Mouse (Mus musculus) liver, embryonic 12.5 days (tissue): ENCODE results near the gene Plcg2. TPM values are rescaled to one million over a fixed set of nuclear protein-coding genes. Genes with fewer than 3 reads are reported as not detected.

Experiments used
- ATAC-seq: fragments of 200-750 bp; cut with Nextera tagmentation; 2 replicates; pipeline ENCODE4 v1.8.0; 2017; ENCODE audit warnings: moderate number of reproducible peaks, mild to moderate bottlenecking, moderate library complexity
- H3K27ac ChIP-seq: fragments of 300-500 bp; sonication (generic); 2 replicates; pipeline ENCODE4 v1.5.1; 2016; ENCODE audit warnings: mild to moderate bottlenecking
- H3K27me3 ChIP-seq: fragments of 300-500 bp; sonication (generic); replicated peaks from 2 replicates; pipeline ENCODE4 v1.6.1; 2016; ENCODE audit warnings: mild to moderate bottlenecking, moderate library complexity
- H3K36me3 ChIP-seq: fragments of 300-500 bp; sonication (generic); 2 replicates; pipeline ENCODE4 v1.6.1; 2016; ENCODE audit warnings: mild to moderate bottlenecking, moderate library complexity
- H3K4me1 ChIP-seq: fragments of 300-500 bp; sonication (generic); 2 replicates; pipeline ENCODE4 v1.6.1; 2016
- H3K4me2 ChIP-seq: fragments of 300-500 bp; sonication (generic); 2 replicates; pipeline ENCODE4 v1.6.1; 2016; ENCODE audit warnings: mild to moderate bottlenecking, moderate library complexity
- H3K4me3 ChIP-seq: fragments of 300-500 bp; sonication (generic); 2 replicates; pipeline ENCODE4 v1.5.1; 2016; ENCODE audit warnings: mild to moderate bottlenecking, moderate library complexity
- H3K9ac ChIP-seq: fragments of 300-500 bp; sonication (generic); 2 replicates; pipeline ENCODE4 v1.6.1; 2016; ENCODE audit warnings: mild to moderate bottlenecking, moderate library complexity
- H3K9me3 ChIP-seq: fragments of 300-500 bp; sonication (generic); replicated peaks from 2 replicates; pipeline ENCODE4 v1.6.1; 2016; ENCODE audit warnings: mild to moderate bottlenecking, moderate library complexity
- WGBS: fragments of 180-500 bp; shearing (Covaris S2); methylation state at CpG from one replicate; pipeline ENCODE4 v1.1.7; 2016; ENCODE audit not compliant: insufficient replicate concordance; 5-methylcytosine and 5-hydroxymethylcytosine counted together
- polyA plus RNA-seq: library from polyadenylated mRNA; unstranded; fragments of >200 nt; fragmentation: Nextera tagmentation; extraction: Ambion mirVana; gene quantifications from 2 replicates; pipeline ENCODE4 v1.2.1, GENCODE M21; 2016

Plcg2 gene
- polyA plus RNA-seq, 1 experiment from 2014 or later, result 13.3 TPM

- H3K9ac ChIP-seq, result no peak overlapping the region
- H3K27me3 ChIP-seq, result no peaks in the 10 kb centered on the region
- 0 out of 2 replicates have a peak, but pooled peaks cover 6% of the 10 kb centered on the region for H3K9me3 ChIP-seq
- WGBS, result 77% methylated on average over 13 of the region's 13 CpGs
- H3K4me3 ChIP-seq, result no peak overlapping the region
- H3K4me1 ChIP-seq, result no peaks in the 10 kb centered on the region
- ATAC-seq, result no peak
- no peak overlapping the region for H3K27ac ChIP-seq
- no peak overlapping the region for H3K4me2 ChIP-seq
- H3K36me3 ChIP-seq, result peaks cover 35% of the 10 kb centered on the region
These were observed 102.7 kb downstream of the Plcg2 start for GRCm38 (mm10) chr8:117600839-117601238.

GRCm38 (mm10) chr8:117604101-117604500 lies 106.0 kb downstream of the Plcg2 start:
- no peak overlapping the region for H3K4me3 ChIP-seq
- WGBS, result 88% methylated on average over 12 of the region's 12 CpGs
- H3K9ac ChIP-seq, result no peak overlapping the region
- H3K27ac ChIP-seq, result no peak overlapping the region
- 0 out of 2 replicates have a peak, but pooled peaks cover 6% of the 10 kb centered on the region for H3K9me3 ChIP-seq
- H3K36me3 ChIP-seq, result peaks cover 21% of the 10 kb centered on the region
- no peaks in the 10 kb centered on the region for H3K27me3 ChIP-seq
- H3K4me1 ChIP-seq, result no peaks in the 10 kb centered on the region
- ATAC-seq, result no peak
- no peak overlapping the region for H3K4me2 ChIP-seq

- no peaks in the 10 kb centered on the region for H3K4me1 ChIP-seq
- H3K27me3 ChIP-seq, result no peaks in the 10 kb centered on the region
- H3K9me3 ChIP-seq, result 0 out of 2 replicates have a peak, but pooled peaks cover 6% of the 10 kb centered on the region
- H3K27ac ChIP-seq, result no peak overlapping the region
- H3K36me3 ChIP-seq, result peaks cover 20% of the 10 kb centered on the region
- ATAC-seq, result no peak
- H3K4me2 ChIP-seq, result no peak overlapping the region
- no peak overlapping the region for H3K4me3 ChIP-seq
- no peak overlapping the region for H3K9ac ChIP-seq
- 86% methylated on average over 14 of the region's 14 CpGs for WGBS
These were observed 106.6 kb downstream of the Plcg2 start for GRCm38 (mm10) chr8:117604671-117605070.

GRCm38 (mm10) chr8:117605201-117605600 lies 107.1 kb downstream of the Plcg2 start:
- no peaks in the 10 kb centered on the region for H3K4me1 ChIP-seq
- H3K4me2 ChIP-seq, result no peak overlapping the region
- ATAC-seq, result no peak
- 0 out of 2 replicates have a peak, but pooled peaks cover 6% of the 10 kb centered on the region for H3K9me3 ChIP-seq
- no peak overlapping the region for H3K27ac ChIP-seq
- no peak overlapping the region for H3K4me3 ChIP-seq
- no peaks in the 10 kb centered on the region for H3K27me3 ChIP-seq
- 84% methylated on average over 8 of the region's 8 CpGs for WGBS
- H3K36me3 ChIP-seq, result peaks cover 20% of the 10 kb centered on the region
- no peak overlapping the region for H3K9ac ChIP-seq

- Histone ChIP-seq H3K27me3 (no peaks in the 10 kb centered on the region), H3K4me1 (no peaks in the 10 kb centered on the region), H3K4me3 (no peak overlapping the region), H3K9me3 (no peaks in the 10 kb centered on the region), H3K27ac (no peak overlapping the region), H3K9ac (no peak overlapping the region), H3K36me3 (0 out of 2 replicates have a peak, but pooled peaks cover 5% of the 10 kb centered on the region), H3K4me2 (no peak overlapping the region)
- 83% methylated on average over 10 of the region's 10 CpGs for WGBS
- no peak for ATAC-seq
These were observed 112.4 kb downstream of the Plcg2 start for GRCm38 (mm10) chr8:117610506-117610905.

- no peaks in the 10 kb centered on the region; the same call in 1 of the 2 replicates for H3K9me3 ChIP-seq
- H3K27ac ChIP-seq, result no peak overlapping the region
- H3K36me3 ChIP-seq, result peaks cover 24% of the 10 kb centered on the region
- H3K9ac ChIP-seq, result no peak overlapping the region
- H3K4me3 ChIP-seq, result no peak overlapping the region
- no peak overlapping the region for H3K4me2 ChIP-seq
- ATAC-seq, result no peak
- WGBS, result 79% methylated on average over 12 of the region's 12 CpGs
- H3K27me3 ChIP-seq, result no peaks in the 10 kb centered on the region
- H3K4me1 ChIP-seq, result no peaks in the 10 kb centered on the region
These were observed 114.8 kb downstream of the Plcg2 start for GRCm38 (mm10) chr8:117612861-117613260.

- no peak overlapping the region for H3K9ac ChIP-seq
- WGBS, result 71% methylated on average over 13 of the region's 14 CpGs
- no peaks in the 10 kb centered on the region for H3K4me1 ChIP-seq
- H3K9me3 ChIP-seq, result no peaks in the 10 kb centered on the region
- peaks cover 6% of the 10 kb centered on the region for H3K36me3 ChIP-seq
- no peaks in the 10 kb centered on the region for H3K27me3 ChIP-seq
- no peak overlapping the region for H3K27ac ChIP-seq
- no peak overlapping the region for H3K4me3 ChIP-seq
- H3K4me2 ChIP-seq, result no peak overlapping the region
- ATAC-seq, result no peak
These were observed 128.1 kb downstream of the Plcg2 start for GRCm38 (mm10) chr8:117626040-117626838.

- H3K9ac ChIP-seq, result no peak overlapping the region
- no peak for ATAC-seq
- no peaks in the 10 kb centered on the region for H3K36me3 ChIP-seq
- 76% methylated on average over 9 of the region's 9 CpGs for WGBS
- H3K4me2 ChIP-seq, result no peak overlapping the region
- H3K9me3 ChIP-seq, result no peaks in the 10 kb centered on the region
- no peaks in the 10 kb centered on the region for H3K4me1 ChIP-seq
- H3K27ac ChIP-seq, result no peak overlapping the region
- no peaks in the 10 kb centered on the region for H3K27me3 ChIP-seq
- H3K4me3 ChIP-seq, result no peak overlapping the region
These were observed 129.0 kb downstream of the Plcg2 start for GRCm38 (mm10) chr8:117627096-117627495.

GRCm38 (mm10) chr8:117632532-117632931 lies 134.4 kb downstream of the Plcg2 start:
- Histone ChIP-seq H3K4me1 (no peaks in the 10 kb centered on the region), H3K9me3 (peaks cover 10% of the 10 kb centered on the region), H3K27ac (no peak overlapping the region), H3K9ac (no peak overlapping the region), H3K4me2 (no peak overlapping the region), H3K4me3 (no peak overlapping the region), H3K36me3 (peaks cover 14% of the 10 kb centered on the region), H3K27me3 (no peaks in the 10 kb centered on the region)
- no peak for ATAC-seq
- WGBS, result 65% methylated on average over 5 of the region's 5 CpGs

GRCm38 (mm10) chr8:117634406-117634805 lies 136.3 kb downstream of the Plcg2 start:
- WGBS, result 69% methylated on average over 7 of the region's 7 CpGs
- no peak overlapping the region for H3K9ac ChIP-seq
- peaks cover 11% of the 10 kb centered on the region for H3K9me3 ChIP-seq
- ATAC-seq, result no peak
- H3K4me2 ChIP-seq, result no peak overlapping the region
- peaks cover 14% of the 10 kb centered on the region for H3K36me3 ChIP-seq
- no peak overlapping the region for H3K4me3 ChIP-seq
- H3K27ac ChIP-seq, result no peak overlapping the region
- no peaks in the 10 kb centered on the region for H3K27me3 ChIP-seq
- H3K4me1 ChIP-seq, result no peaks in the 10 kb centered on the region

- H3K4me3 ChIP-seq, result no peak overlapping the region
- H3K27ac ChIP-seq, result no peak overlapping the region
- no peaks in the 10 kb centered on the region for H3K27me3 ChIP-seq
- no peak overlapping the region for H3K4me2 ChIP-seq
- H3K4me1 ChIP-seq, result no peaks in the 10 kb centered on the region
- ATAC-seq, result no peak
- H3K9ac ChIP-seq, result no peak overlapping the region
- peaks cover 11% of the 10 kb centered on the region for H3K9me3 ChIP-seq
- peaks cover 14% of the 10 kb centered on the region for H3K36me3 ChIP-seq
- WGBS, result 53% methylated on average over 3 of the region's 3 CpGs
These were observed 139.4 kb downstream of the Plcg2 start for GRCm38 (mm10) chr8:117637462-117637861.

- Histone ChIP-seq H3K4me1 (no peaks in the 10 kb centered on the region), H3K36me3 (peaks cover 9% of the 10 kb centered on the region), H3K27ac (no peak overlapping the region), H3K27me3 (no peaks in the 10 kb centered on the region), H3K9ac (no peak overlapping the region), H3K9me3 (peaks cover 11% of the 10 kb centered on the region), H3K4me3 (no peak overlapping the region), H3K4me2 (no peak overlapping the region)
- WGBS, result 66% methylated on average over 9 of the region's 9 CpGs
- ATAC-seq, result no peak
These were observed 141.5 kb downstream of the Plcg2 start for GRCm38 (mm10) chr8:117639631-117640030.
